Mouse (Mus musculus) CH12F3 (cell line): ENCODE measurements at regions not wholly inside any gene's neighbourhood (a gene's known extent, or its start where the extent isn't known, plus 50 kb on each side); places are given as distances from the start of the nearest gene placed in this dataset.

Experiments
- in situ Hi-C: fragments of 300-500 bp; cut with MboI; formaldehyde crosslinking; loops from 2 replicates; pipeline ENCODE4 v1.14.3; 2020; ENCODE audit warnings: low sequenced_read_pairs

GRCm38 (mm10) chr16:95057596-95057995, 60.1 kb upstream of the Kcnj6 start:
- in situ Hi-C loops: no loop called here

- in situ Hi-C loops: no loop called here
Observed at GRCm38 (mm10) chr16:95064423-95064822, 66.9 kb upstream of the Kcnj6 start.

GRCm38 (mm10) chr16:95066687-95067086, 69.2 kb upstream of the Kcnj6 start:
- in situ Hi-C loops: no loop called here

- in situ Hi-C loops: no loop called here
Observed at GRCm38 (mm10) chr16:95092471-95093221, 95.1 kb upstream of the Kcnj6 start.

GRCm38 (mm10) chr16:95093753-95094152, 96.3 kb upstream of the Kcnj6 start:
- in situ Hi-C loops: no loop called here

GRCm38 (mm10) chr16:95100954-95101353, 103.5 kb upstream of the Kcnj6 start:
- in situ Hi-C loops: no loop called here

- in situ Hi-C loops: no loop called here
Observed at GRCm38 (mm10) chr16:95117531-95117930, 120.0 kb upstream of the Kcnj6 start.

GRCm38 (mm10) chr16:95119293-95119692, 121.8 kb upstream of the Kcnj6 start:
- in situ Hi-C loops: no loop called here

- in situ Hi-C loops: no loop called here
Observed at GRCm38 (mm10) chr16:95122048-95122447, 124.5 kb upstream of the Kcnj6 start.

GRCm38 (mm10) chr16:95127616-95128015, 129.7 kb upstream of the Kcnj15 start:
- in situ Hi-C loops: no loop called here

GRCm38 (mm10) chr16:95131815-95132214, 125.5 kb upstream of the Kcnj15 start:
- in situ Hi-C loops: no loop called here

GRCm38 (mm10) chr16:95138809-95139208, 118.5 kb upstream of the Kcnj15 start:
- in situ Hi-C loops: no loop called here

- in situ Hi-C loops: no loop called here
Observed at GRCm38 (mm10) chr16:95141510-95142394, 115.6 kb upstream of the Kcnj15 start.

- in situ Hi-C loops: no loop called here
Observed at GRCm38 (mm10) chr16:95150499-95150898, 106.9 kb upstream of the Kcnj15 start.

GRCm38 (mm10) chr16:95151499-95151898, 105.9 kb upstream of the Kcnj15 start:
- in situ Hi-C loops: no loop called here

- in situ Hi-C loops: no loop called here
Observed at GRCm38 (mm10) chr16:95151914-95152313, 105.4 kb upstream of the Kcnj15 start.

GRCm38 (mm10) chr16:95152742-95153383, 104.5 kb upstream of the Kcnj15 start:
- in situ Hi-C loops: no loop called here

GRCm38 (mm10) chr16:95168349-95168748, 89.0 kb upstream of the Kcnj15 start:
- in situ Hi-C loops: no loop called here

GRCm38 (mm10) chr16:95169346-95169745, 88.0 kb upstream of the Kcnj15 start:
- in situ Hi-C loops: no loop called here

GRCm38 (mm10) chr16:95180562-95180961, 76.8 kb upstream of the Kcnj15 start:
- in situ Hi-C loops: no loop called here

- in situ Hi-C loops: no loop called here
Observed at GRCm38 (mm10) chr16:95185341-95185740, 72.0 kb upstream of the Kcnj15 start.
